Mouse (Mus musculus) embryonic facial prominence, embryonic 13.5 days (tissue): Measurements from ENCODE around the gene Sdsl. TPM values are rescaled to one million over a fixed set of nuclear protein-coding genes. Genes with fewer than 3 reads are reported as not detected.

Experiments used
- ATAC-seq: fragments of 200-750 bp; cut with Nextera tagmentation; 2 replicates; pipeline ENCODE4 v1.8.0; 2017; ENCODE audit warnings: low read depth; ENCODE audit not compliant: insufficient number of reproducible peaks, insufficient read depth, low FRiP score, low TSS enrichment
- H3K27ac ChIP-seq: fragments of 300-500 bp; sonication (generic); 2 replicates; pipeline ENCODE4 v1.5.1; 2015; ENCODE audit warnings: moderate library complexity, mild to moderate bottlenecking, inconsistent platforms
- H3K27me3 ChIP-seq: fragments of 300-500 bp; sonication (generic); 2 replicates; pipeline ENCODE4 v1.6.1; 2015; ENCODE audit warnings: mild to moderate bottlenecking, inconsistent platforms
- H3K36me3 ChIP-seq: fragments of 300-500 bp; sonication (generic); 2 replicates; pipeline ENCODE4 v1.6.1; 2015; ENCODE audit warnings: mild to moderate bottlenecking, inconsistent platforms
- H3K4me1 ChIP-seq: fragments of 300-500 bp; sonication (generic); 2 replicates; pipeline ENCODE4 v1.6.1; 2015; ENCODE audit warnings: inconsistent platforms
- H3K4me2 ChIP-seq: fragments of 300-500 bp; sonication (generic); 2 replicates; pipeline ENCODE4 v1.6.1; 2015; ENCODE audit warnings: moderate library complexity, mild to moderate bottlenecking, inconsistent platforms
- H3K4me3 ChIP-seq: fragments of 300-500 bp; sonication (generic); 2 replicates; pipeline ENCODE4 v1.5.1; 2015; ENCODE audit warnings: mild to moderate bottlenecking, inconsistent platforms
- H3K9ac ChIP-seq: fragments of 300-500 bp; sonication (generic); 2 replicates; pipeline ENCODE4 v1.6.1; 2015; ENCODE audit warnings: mild to moderate bottlenecking, inconsistent platforms
- H3K9me3 ChIP-seq: fragments of 300-500 bp; sonication (generic); 2 replicates; pipeline ENCODE4 v1.6.1; 2016; ENCODE audit warnings: inconsistent platforms
- WGBS: fragments of 180-500 bp; shearing (Covaris S2); methylation state at CpG from one replicate; pipeline ENCODE4 v1.1.7; 2015; ENCODE audit warnings: mixed read lengths; 5-methylcytosine and 5-hydroxymethylcytosine counted together
- polyA plus RNA-seq: library from polyadenylated mRNA; unstranded; fragments of >200 nt; fragmentation: Nextera tagmentation; extraction: Ambion mirVana; gene quantifications from 2 replicates; pipeline ENCODE4 v1.2.1, GENCODE M21; 2015

Gene Sdsl
- polyA plus RNA-seq, 1 experiment from 2014 or later, result 2.5 TPM

DNA sequence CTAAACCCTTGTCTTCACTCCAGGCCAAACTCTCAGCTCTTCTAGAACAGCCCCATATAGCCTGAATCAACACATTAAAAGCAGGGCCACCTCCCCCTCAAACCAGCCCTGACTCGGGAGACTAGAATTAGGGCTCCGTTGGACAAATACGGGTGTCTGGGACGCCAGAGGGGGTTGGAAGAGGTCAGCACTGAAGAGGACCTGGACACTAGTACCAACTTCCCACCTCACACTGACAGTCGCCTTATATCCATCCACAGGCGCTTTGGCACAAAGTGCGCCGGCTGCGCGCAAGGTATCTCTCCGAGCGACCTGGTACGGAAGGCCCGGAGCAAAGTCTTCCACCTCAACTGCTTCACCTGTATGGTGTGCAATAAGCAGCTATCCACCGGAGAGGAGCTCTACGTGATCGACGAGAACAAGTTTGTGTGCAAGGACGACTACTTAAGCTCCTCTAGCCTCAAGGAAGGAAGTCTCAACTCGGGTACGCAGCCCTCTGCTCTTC lies 38.3 kb downstream of the Sdsl start:
- Histone ChIP-seq H3K36me3 (no peaks in the 10 kb centered on the region), H3K4me3 (no peak overlapping the region), H3K9me3 (no peaks in the 10 kb centered on the region), H3K27me3 (peaks cover 99% of the 10 kb centered on the region), H3K4me1 (peaks cover 28% of the 10 kb centered on the region), H3K27ac (no peak overlapping the region), H3K4me2 (no peak overlapping the region), H3K9ac (no peak overlapping the region)
- ATAC-seq, result no peak
- 3% methylated on average over 21 of the region's 21 CpGs for WGBS

- no peak for ATAC-seq
- Histone ChIP-seq H3K4me1 (peaks cover 28% of the 10 kb centered on the region), H3K9me3 (no peaks in the 10 kb centered on the region), H3K9ac (no peak overlapping the region), H3K36me3 (no peaks in the 10 kb centered on the region), H3K4me2 (no peak overlapping the region), H3K27me3 (peaks cover 99% of the 10 kb centered on the region), H3K27ac (no peak overlapping the region), H3K4me3 (no peak overlapping the region)
- 3% methylated on average over 13 of the region's 13 CpGs for WGBS
These were observed 39.4 kb downstream of the Sdsl start for GRCm38 (mm10) chr5:120433135-120433760.

- H3K36me3 ChIP-seq, result no peaks in the 10 kb centered on the region
- H3K4me3 ChIP-seq, result no peak overlapping the region
- H3K4me1 ChIP-seq, result peaks cover 25% of the 10 kb centered on the region
- no peak overlapping the region for H3K4me2 ChIP-seq
- H3K27ac ChIP-seq, result no peak overlapping the region
- ATAC-seq, result no peak
- H3K9ac ChIP-seq, result no peak overlapping the region
- WGBS, result 2% methylated on average over 9 of the region's 9 CpGs
- H3K27me3 ChIP-seq, result peaks cover 99% of the 10 kb centered on the region
- H3K9me3 ChIP-seq, result no peaks in the 10 kb centered on the region
These were observed 40.1 kb downstream of the Sdsl start for GRCm38 (mm10) chr5:120432486-120433015.

- H3K4me3 ChIP-seq, result no peak within 1 kb of the TSS
- no peak within 1 kb of the TSS for H3K4me2 ChIP-seq
- peaks cover 26% of the 10 kb centered on the region for H3K4me1 ChIP-seq
- peaks cover 99% of the 10 kb centered on the region for H3K27me3 ChIP-seq
- no peak within 1 kb of the TSS for H3K9ac ChIP-seq
- ATAC-seq, result no peak
- no peak within 1 kb of the TSS for H3K27ac ChIP-seq
- WGBS, result under 1% methylated on average over 69 of the region's 69 CpGs
- H3K36me3 ChIP-seq, result no peaks in the 10 kb centered on the region
- H3K9me3 ChIP-seq, result no peaks in the 10 kb centered on the region
These were observed 40.7 kb downstream of the Sdsl start, which contains the start of gene Lhx5 for GRCm38 (mm10) chr5:120431649-120432485. TSS of gene Lhx5 (plus strand) at chr5:120431699.

- Histone ChIP-seq H3K4me2 (no peak overlapping the region), H3K27me3 (peaks cover 99% of the 10 kb centered on the region), H3K9ac (no peak overlapping the region), H3K27ac (no peak overlapping the region), H3K4me1 (peaks cover 20% of the 10 kb centered on the region), H3K36me3 (no peaks in the 10 kb centered on the region), H3K4me3 (no peak overlapping the region), H3K9me3 (no peaks in the 10 kb centered on the region)
- no peak for ATAC-seq
- 1% methylated on average over 30 of the region's 30 CpGs for WGBS
These were observed 41.5 kb downstream of the Sdsl start for GRCm38 (mm10) chr5:120431001-120431583.

DNA sequence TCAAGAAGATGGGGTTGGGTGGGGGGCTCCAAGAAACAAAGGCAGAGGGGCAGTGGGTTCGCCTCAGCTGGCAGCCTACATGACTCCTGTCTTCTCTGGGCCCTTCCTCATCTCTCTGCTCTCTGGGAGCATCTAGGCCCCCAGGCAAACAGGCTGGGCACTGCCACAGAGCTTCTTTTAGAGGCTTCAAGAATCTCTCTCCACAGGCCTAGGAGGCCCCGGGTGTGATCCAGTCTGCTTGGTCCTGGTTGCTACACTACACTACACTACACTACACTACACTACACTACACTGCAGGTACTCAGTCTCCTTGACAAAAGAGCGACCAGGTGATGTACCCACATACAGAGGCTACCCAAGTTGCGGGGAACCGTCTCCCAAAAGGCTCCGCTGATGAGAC lies 42.9 kb downstream of the Sdsl start:
- H3K4me2 ChIP-seq, result no peak overlapping the region
- no peak overlapping the region for H3K27ac ChIP-seq
- peaks cover 98% of the 10 kb centered on the region for H3K27me3 ChIP-seq
- no peak overlapping the region for H3K4me3 ChIP-seq
- H3K4me1 ChIP-seq, result peaks cover 14% of the 10 kb centered on the region
- WGBS, result 5% methylated on average over 6 of the region's 6 CpGs
- no peak for ATAC-seq
- H3K9me3 ChIP-seq, result no peaks in the 10 kb centered on the region
- no peak overlapping the region for H3K9ac ChIP-seq
- no peaks in the 10 kb centered on the region for H3K36me3 ChIP-seq

DNA sequence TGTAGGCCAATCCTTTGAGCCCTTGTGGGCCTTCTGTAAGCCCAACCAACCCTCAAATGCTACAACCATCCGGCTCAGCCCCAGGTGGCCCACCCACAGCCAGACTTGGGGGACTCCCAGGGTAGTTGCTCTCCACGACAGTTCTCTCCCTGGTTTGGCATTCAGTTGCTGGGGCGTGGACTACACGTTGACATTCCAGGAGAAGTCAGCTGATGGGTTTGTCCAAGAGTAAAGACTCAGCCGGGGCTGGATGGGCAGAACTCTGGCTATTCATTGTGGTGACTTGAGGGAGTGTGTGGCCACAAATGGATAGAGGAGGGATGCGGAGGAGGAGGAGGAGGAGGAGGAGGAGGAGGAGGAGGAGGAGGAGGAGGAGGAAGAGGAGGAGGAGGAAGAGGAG lies 43.6 kb downstream of the Sdsl start:
- Histone ChIP-seq H3K9ac (no peak overlapping the region), H3K9me3 (no peaks in the 10 kb centered on the region), H3K4me1 (peaks cover 14% of the 10 kb centered on the region), H3K4me3 (no peak overlapping the region), H3K27me3 (peaks cover 98% of the 10 kb centered on the region), H3K4me2 (no peak overlapping the region), H3K36me3 (no peaks in the 10 kb centered on the region), H3K27ac (no peak overlapping the region)
- 4% methylated on average over 5 of the region's 6 CpGs for WGBS
- ATAC-seq, result no peak

- no peak overlapping the region for H3K27ac ChIP-seq
- ATAC-seq, result no peak
- no peak overlapping the region for H3K9ac ChIP-seq
- WGBS, result 2% methylated on average over 21 of the region's 21 CpGs
- peaks cover 98% of the 10 kb centered on the region for H3K27me3 ChIP-seq
- H3K4me3 ChIP-seq, result no peak overlapping the region
- no peak overlapping the region for H3K4me2 ChIP-seq
- peaks cover 14% of the 10 kb centered on the region for H3K4me1 ChIP-seq
- no peaks in the 10 kb centered on the region for H3K36me3 ChIP-seq
- no peaks in the 10 kb centered on the region for H3K9me3 ChIP-seq
These were observed 44.3 kb downstream of the Sdsl start for GRCm38 (mm10) chr5:120428189-120428838.

DNA sequence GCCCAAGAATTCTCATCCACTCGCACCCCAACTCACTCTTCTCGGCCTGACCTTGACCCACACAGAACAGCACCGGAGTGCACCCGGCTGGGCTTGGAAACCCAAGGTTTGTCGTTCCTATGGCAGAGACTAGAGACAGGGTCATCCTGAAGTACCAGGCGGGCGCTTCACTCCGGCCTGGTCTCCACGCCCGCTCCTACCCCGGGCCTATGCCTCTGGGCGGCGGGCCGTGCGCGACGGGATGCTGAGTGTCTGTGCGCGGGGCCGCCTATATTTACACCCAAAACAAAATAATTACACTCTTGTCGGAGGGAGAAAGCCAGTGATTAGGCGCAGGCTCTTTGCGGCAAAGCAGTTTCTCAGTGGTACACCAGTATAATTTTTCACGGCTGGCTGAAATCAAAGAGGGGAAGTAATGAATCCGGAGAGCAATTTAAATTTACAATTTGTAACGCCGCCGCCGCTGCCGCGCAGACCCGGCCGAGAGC lies 45.1 kb downstream of the Sdsl start:
- under 1% methylated on average over 33 of the region's 33 CpGs for WGBS
- ATAC-seq, result no peak
- no peaks in the 10 kb centered on the region for H3K36me3 ChIP-seq
- H3K9me3 ChIP-seq, result no peaks in the 10 kb centered on the region
- no peak overlapping the region for H3K27ac ChIP-seq
- H3K4me1 ChIP-seq, result peaks cover 14% of the 10 kb centered on the region
- H3K9ac ChIP-seq, result no peak overlapping the region
- H3K27me3 ChIP-seq, result peaks cover 98% of the 10 kb centered on the region
- H3K4me3 ChIP-seq, result peak overlapping the region; percentile 8; the same call in 1 of the 2 replicates
- no peak overlapping the region for H3K4me2 ChIP-seq

- no peak for ATAC-seq
- WGBS, result under 1% methylated on average over 10 of the region's 10 CpGs
- H3K36me3 ChIP-seq, result no peaks in the 10 kb centered on the region
- H3K4me2 ChIP-seq, result no peak overlapping the region
- no peaks in the 10 kb centered on the region for H3K9me3 ChIP-seq
- H3K4me3 ChIP-seq, result no peak overlapping the region
- no peak overlapping the region for H3K9ac ChIP-seq
- H3K27ac ChIP-seq, result no peak overlapping the region
- H3K27me3 ChIP-seq, result peaks cover 98% of the 10 kb centered on the region
- H3K4me1 ChIP-seq, result peaks cover 7% of the 10 kb centered on the region; the same call in 1 of the 2 replicates
These were observed 46.0 kb downstream of the Sdsl start for GRCm38 (mm10) chr5:120426572-120426971.

- no peak for ATAC-seq
- under 1% methylated on average over 13 of the region's 20 CpGs for WGBS
- no peak overlapping the region for H3K27ac ChIP-seq
- peaks cover 97% of the 10 kb centered on the region for H3K27me3 ChIP-seq
- no peak overlapping the region for H3K4me3 ChIP-seq
- H3K4me1 ChIP-seq, result 0 out of 2 replicates have a peak, but pooled peaks cover 4% of the 10 kb centered on the region
- H3K9ac ChIP-seq, result no peak overlapping the region
- no peak overlapping the region for H3K4me2 ChIP-seq
- H3K36me3 ChIP-seq, result no peaks in the 10 kb centered on the region
- H3K9me3 ChIP-seq, result no peaks in the 10 kb centered on the region
These were observed 46.9 kb downstream of the Sdsl start for GRCm38 (mm10) chr5:120425711-120426110.
